Mouse (Mus musculus): Measurements from ENCODE around the gene Tex19.1. TPM values are rescaled to one million over a fixed set of nuclear protein-coding genes. Genes with fewer than 3 reads are reported as not detected.
"Not testable (repeated sequence)": the region's sequence is repeated elsewhere in the genome, so short reads cannot be mapped to it uniquely, and the experiment has no call there.

Gene Tex19.1
- total RNA-seq (2022), result not detected

- no peak for DNase-seq (ENCODE audit: low spot score in 2 of 2)
These were observed at the start of gene Tex19.1 for GRCm38 (mm10) chr11:121145865-121146264. TSS of gene Tex19.1 (plus strand) at chr11:121146143.

GRCm38 (mm10) chr11:121099762-121100161 is 46.2 kb upstream of the Tex19.1 start:
- DNase-seq (ENCODE audit: low spot score in 2 of 2), result no peak

GRCm38 (mm10) chr11:121100692-121101091 is 45.3 kb upstream of the Tex19.1 start:
- no peak for DNase-seq (ENCODE audit: low spot score in 2 of 2)

- DNase-seq (ENCODE audit: low spot score in 2 of 2), result no peak
These were observed 44.7 kb upstream of the Tex19.1 start for GRCm38 (mm10) chr11:121101124-121101805.

- DNase-seq (ENCODE audit: low spot score in 2 of 2), result not testable (repeated sequence)
These were observed 38.7 kb upstream of the Tex19.1 start for GRCm38 (mm10) chr11:121107242-121107641.

GRCm38 (mm10) chr11:121108061-121108460 is 37.9 kb upstream of the Tex19.1 start:
- no peak for DNase-seq (ENCODE audit: low spot score in 2 of 2)

- DNase-seq (ENCODE audit: low spot score in 2 of 2), result no peak
These were observed 36.0 kb upstream of the Tex19.1 start for GRCm38 (mm10) chr11:121109986-121110385.

- DNase-seq (ENCODE audit: low spot score in 2 of 2), result no peak
These were observed 34.9 kb upstream of the Tex19.1 start for GRCm38 (mm10) chr11:121111051-121111450.

- DNase-seq (ENCODE audit: low spot score in 2 of 2), result no peak
These were observed 34.3 kb upstream of the Tex19.1 start for GRCm38 (mm10) chr11:121111601-121112000.

- DNase-seq (ENCODE audit: low spot score in 2 of 2), result no peak
These were observed 33.7 kb upstream of the Tex19.1 start for GRCm38 (mm10) chr11:121112091-121112775.

- no peak for DNase-seq (ENCODE audit: low spot score in 2 of 2)
These were observed 27.8 kb upstream of the Tex19.1 start for GRCm38 (mm10) chr11:121118106-121118505.

- DNase-seq (ENCODE audit: low spot score in 2 of 2), result no peak
These were observed 27.4 kb upstream of the Tex19.1 start, which contains the start of gene Tex19.2 for GRCm38 (mm10) chr11:121118577-121118976. TSS of gene Tex19.2 (minus strand) at chr11:121118677.

- no peak for DNase-seq (ENCODE audit: low spot score in 2 of 2)
These were observed 24.8 kb upstream of the Tex19.1 start for GRCm38 (mm10) chr11:121121151-121121550.

- DNase-seq (ENCODE audit: low spot score in 2 of 2), result no peak
These were observed 23.8 kb upstream of the Tex19.1 start for GRCm38 (mm10) chr11:121122024-121122670.

GRCm38 (mm10) chr11:121123438-121123837 is 22.5 kb upstream of the Tex19.1 start:
- DNase-seq (ENCODE audit: low spot score in 2 of 2), result no peak

- no peak for DNase-seq (ENCODE audit: low spot score in 2 of 2)
These were observed 20.3 kb upstream of the Tex19.1 start for GRCm38 (mm10) chr11:121125522-121126172.

- DNase-seq (ENCODE audit: low spot score in 2 of 2), result no peak
These were observed 19.5 kb upstream of the Tex19.1 start for GRCm38 (mm10) chr11:121126395-121126794.

GRCm38 (mm10) chr11:121127441-121127840 is 18.5 kb upstream of the Tex19.1 start:
- no peak for DNase-seq (ENCODE audit: low spot score in 2 of 2)

GRCm38 (mm10) chr11:121129616-121130015 is 16.3 kb upstream of the Tex19.1 start:
- DNase-seq (ENCODE audit: low spot score in 2 of 2), result no peak

GRCm38 (mm10) chr11:121134600-121134999 is 11.3 kb upstream of the Tex19.1 start:
- DNase-seq (ENCODE audit: low spot score in 2 of 2), result no peak

- no peak for DNase-seq (ENCODE audit: low spot score in 2 of 2)
These were observed 8.3 kb upstream of the Tex19.1 start for GRCm38 (mm10) chr11:121137682-121138081.

GRCm38 (mm10) chr11:121138732-121139131 is 7.2 kb upstream of the Tex19.1 start:
- no peak for DNase-seq (ENCODE audit: low spot score in 2 of 2)

Measured in gastrocnemius, adult 8-10 months (tissue).